Mouse (Mus musculus) ES-CJ7 (cell line): ENCODE measurements at regions not wholly inside any gene's neighbourhood (a gene's known extent, or its start where the extent isn't known, plus 50 kb on each side); places are given as distances from the start of the nearest gene placed in this dataset.

Experiments used
- DNase-seq: peaks from one replicate; pipeline ENCODE4 v3.0.0; 2011; ENCODE audit warnings: low read depth, low spot score

DNA sequence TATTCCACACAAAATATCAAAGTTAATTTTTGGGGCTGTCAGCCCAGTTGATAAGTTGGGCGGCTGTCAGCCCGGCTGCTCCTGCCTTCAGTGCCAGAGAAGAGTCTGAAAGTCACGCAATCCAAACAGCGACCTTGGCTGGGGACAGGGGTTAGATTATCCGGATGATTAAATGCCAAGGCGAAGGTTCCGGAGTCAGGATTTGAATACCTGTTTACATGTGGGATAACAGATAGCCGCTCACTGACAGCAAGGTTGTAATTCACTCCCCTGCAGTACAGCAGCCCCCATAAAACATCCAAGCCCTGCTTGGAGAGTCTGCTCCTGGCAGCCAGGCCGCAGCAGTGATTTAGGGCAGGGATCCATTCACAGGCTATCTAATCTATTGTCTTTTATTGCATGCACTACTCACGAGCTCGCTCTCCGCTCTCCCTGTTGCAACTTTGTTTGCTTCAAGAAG is 388.3 kb downstream of the Gm45692 start:
- DNase-seq: no peak

DNA sequence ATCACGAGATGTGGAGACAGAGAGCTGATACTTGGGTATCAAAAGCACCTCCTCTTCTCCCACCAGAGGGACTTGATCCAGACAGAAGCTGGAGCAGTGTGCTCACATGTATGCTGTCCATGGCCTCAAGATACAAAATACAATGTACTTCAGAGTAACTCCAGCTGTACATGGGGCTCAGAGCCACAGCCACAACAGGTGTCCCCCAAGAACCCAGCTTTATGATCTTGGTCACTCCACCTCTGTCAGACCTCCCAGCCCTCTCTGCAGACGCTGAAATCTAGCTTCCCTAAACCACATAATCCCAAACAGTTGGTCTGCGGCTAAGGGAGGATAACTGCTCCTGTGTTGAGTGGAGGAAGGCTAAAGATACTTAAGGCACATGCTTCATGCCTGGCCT is 389.9 kb downstream of the Gm45692 start:
- DNase-seq: no peak

DNA sequence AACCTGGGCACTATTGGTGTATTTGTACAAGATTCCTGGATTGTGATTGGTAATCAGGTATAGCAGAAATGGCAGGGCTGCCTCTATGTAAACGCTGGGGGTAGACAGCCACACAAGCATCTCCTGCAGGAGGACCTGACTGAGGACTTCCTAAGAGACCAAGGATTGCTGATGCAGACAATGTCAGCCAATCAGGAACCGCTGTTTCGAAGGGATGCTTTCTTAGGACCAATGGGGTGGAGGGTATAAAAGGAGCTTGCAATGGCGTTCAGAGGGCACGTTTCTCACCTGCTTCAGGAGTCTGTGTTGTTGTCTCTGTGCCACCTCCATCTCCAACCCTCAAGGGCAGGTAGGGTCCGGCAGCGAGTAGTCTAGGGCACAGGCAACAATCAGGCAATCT is 393.7 kb downstream of the Gm45692 start:
- no peak for DNase-seq

DNA sequence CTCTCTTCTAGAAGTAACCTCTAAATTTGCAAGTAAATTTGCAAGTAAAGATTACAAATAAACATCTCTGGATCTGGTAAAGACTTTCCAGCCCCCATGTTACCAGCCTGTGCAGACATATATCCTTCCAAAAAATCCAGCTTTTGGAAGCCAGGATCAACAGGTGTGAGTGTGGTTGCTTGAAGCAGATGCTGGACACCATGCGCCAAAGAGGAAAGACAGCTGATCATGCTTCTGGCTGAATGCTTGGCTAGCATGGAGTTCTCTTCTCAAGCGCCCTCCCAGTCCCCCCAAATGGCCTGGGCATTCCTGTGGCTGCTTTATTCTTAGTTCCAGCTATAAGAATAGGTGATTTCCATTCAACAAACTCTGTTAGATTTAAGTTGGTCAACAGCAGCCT is 404.9 kb downstream of the Gm45692 start:
- no peak for DNase-seq

DNA sequence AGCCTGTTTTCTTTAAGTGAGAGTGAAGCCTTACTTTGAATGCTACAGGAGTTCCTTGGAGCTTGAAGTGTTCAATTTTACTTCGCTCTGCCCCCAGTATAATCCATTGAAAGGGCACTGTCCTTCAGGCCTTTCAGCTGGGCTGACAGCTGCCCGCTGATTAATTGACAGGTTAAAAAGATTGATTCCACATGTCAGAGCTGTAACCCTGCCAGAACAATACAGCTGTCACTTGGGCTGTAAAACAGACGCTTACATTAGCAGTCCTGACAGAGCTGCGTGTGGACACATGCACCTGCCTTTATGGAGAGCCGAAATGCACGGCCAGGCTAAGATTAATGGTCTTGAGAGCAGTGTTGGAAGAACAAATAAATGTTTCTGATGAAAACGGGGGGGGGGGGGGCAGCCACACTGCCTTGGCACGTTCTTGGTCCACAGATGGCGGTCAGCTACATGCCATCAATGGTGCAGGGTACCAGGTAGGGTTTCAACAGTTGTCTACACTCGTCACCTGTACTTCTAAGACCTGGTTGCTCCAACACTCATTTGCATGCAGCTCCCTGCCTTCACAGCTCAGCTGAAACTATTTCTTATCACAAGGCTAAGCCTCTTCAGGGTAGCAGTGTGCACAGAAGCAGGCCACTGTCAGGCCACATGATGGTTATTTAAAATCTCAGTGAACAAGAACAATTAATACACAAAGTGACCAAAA is 407.3 kb downstream of the Gm45692 start:
- DNase-seq: no peak

DNA sequence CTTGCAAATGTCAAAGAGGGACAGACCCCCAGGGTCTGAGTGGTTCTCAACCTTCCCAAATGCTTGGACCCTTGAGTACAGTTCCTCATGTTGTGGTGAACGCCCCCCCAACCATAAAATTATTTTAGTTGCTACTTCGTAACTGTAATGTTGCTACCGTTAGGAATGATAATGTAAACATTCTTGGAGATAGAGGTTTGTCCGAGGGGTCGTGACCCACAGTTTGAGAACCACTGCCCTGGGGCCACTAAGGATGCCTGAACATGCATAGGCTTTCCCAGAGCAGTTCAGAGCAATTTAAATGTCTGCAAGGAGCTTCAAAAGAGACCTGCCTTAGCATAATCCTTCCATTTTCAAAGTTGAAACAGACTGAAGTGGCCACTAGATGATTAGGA is 407.8 kb downstream of the Gm45692 start:
- no peak for DNase-seq

DNA sequence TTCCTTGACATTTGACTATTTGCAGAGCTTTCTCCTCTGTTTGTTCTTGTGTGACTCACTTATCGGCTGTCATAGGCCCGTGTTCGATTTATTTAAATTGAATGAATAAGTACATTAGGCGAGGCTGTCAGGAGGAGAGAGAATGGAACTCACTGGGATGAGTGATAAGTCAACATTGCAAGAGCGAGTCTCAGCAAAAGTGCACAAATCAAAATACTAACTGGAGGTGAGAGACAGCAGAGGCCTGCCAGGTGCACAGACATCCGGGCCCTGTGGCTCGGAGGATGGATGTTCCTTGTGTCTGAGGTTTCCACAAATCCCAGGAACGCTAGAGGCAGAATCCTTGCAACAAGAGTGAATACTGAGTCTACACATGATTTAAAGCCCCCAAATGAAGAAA is 410.6 kb downstream of the Gm45692 start:
- no peak for DNase-seq

DNA sequence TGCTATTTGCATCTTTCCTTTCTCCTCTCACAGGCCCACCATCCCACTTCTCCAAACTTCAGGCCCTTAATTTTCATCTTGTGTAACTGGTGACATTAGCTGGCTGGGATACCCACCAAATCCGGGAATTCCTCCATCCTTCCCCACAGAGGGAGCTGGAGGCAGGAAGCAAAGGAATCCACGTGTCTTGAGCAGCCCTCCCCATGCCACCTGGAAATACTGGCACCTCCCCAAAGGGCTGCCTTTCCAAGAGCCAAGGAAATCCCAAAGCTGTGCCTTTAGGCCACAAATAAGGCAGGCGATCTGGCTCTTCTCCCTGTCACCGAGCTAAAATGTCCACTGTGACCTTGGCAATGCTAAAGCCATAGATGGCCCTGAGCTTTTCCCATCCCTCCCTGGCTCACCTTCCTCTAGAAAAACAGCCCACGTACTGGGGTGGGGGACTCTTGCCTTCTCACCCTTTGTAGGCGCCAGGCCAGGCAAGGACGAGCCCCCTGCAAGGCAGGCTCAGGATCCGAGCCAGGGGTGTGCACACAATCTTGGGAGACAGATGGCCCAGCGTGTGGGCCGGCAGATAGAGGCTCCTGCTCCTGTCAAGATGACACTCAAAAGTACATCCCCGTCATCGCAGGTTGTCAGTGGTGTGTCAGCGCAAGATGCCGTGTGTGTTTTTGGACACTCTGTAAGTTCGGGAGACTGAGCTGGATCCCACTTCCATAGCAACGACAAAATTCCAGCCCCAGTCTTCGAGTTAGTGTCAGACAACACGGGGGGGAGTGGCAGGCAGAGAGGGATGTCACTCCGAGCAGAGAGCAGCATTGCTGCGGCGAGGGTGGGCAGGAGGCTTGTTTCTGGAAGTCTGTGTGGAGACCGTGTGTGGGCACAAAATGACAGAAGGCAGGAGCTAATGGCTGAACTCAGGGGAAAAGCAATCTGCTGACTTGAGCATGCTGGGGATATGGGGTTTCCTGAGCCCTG is 414.4 kb downstream of the Gm45692 start:
- DNase-seq: no peak

DNA sequence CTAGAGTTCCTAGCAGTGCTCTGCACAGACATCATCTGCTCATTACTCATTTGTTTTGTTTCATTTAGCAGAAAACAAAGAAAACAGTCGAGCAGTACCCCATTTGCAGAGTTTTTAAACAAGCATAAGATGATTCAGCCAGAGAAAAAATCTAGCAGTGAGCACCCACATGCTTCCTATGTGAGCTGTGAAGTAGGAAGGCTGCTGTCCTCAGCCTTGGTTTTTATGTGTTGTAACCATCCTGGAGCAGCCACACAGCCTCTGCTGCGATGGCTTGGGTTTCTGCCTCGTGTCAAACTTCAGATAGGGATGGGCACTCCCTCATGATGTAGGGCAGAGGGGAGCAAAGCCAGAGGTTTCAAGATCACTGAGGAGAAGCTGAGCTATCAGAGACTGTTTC is 416.5 kb downstream of the Gm45692 start:
- DNase-seq: no peak

DNA sequence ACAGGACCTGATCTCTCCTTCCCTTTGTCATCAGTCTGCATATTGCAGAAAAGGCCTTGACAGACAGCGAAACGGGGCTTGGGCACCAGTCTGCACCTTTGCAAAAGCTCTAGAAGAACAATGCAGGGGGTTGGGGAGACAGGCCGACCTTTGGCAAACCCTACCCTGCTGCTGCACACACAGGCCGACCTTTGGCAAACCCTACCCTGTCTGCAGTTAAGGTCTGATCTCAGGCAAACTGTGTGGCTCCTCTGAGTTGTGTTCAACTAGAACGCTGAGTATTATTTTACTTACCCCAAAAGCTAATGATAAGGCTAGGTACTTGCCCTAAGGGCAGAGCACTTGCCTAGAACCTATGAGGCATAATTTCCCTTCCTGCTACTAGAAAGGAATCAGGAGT is 423.4 kb upstream of the Zfp703 start:
- DNase-seq: no peak

DNA sequence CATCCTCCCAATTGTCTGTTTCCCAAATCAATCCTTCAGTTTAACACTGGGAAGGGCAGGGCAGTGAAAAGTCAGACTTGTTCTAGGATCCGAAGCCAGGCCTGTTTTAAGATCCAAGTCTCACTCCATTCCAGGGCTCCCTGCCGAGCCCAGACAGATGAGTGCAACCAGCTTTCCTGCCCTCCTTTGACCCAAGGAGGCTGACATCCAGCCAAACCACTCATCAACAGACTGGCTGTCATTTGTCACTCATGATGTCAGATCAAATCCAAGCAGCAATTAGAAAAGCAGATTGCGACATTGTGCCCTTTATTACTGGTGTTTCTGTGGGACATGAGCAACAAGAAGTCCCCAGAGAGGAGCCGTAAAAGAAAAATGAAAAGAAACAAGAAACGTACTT is 417.9 kb upstream of the Zfp703 start:
- no peak for DNase-seq

DNA sequence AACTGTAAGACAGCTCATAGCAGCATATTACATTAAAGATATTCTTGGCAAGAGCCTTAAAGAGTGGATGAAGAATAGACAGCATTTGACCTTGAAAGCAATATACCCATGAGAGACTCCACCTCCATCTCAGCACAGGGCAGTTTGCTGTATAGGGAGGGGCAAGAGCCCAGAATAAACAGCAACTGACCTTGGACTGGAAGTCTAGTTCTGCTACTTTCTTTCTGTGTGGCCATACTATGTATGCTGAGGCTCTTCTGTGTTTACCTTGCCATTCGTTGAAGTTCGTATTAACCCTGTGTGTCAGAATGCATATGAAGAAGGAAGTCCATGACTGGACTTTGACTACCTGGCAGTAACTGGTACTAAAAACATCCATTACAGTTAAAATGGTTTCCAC is 414.0 kb upstream of the Zfp703 start:
- no peak for DNase-seq

DNA sequence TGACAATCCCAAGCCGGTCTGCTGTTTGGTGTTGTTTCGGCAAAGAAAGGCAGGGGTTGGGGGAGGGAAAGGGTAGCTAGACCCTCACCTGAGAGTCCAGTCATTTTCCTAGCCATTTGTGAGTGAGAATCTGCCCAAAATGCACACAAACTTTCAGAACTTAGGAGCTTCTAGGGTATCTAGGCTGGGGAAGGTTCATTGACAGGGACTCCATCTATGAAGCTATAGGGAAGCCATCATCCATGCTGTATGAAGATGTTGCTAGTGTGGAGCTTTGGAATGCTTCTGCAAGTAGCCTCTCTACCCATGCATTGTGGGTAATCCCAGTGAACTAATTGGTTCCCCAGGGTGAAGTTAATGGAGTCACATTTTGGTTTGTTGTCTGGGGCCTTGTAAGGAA is 412.9 kb upstream of the Zfp703 start:
- DNase-seq: no peak

DNA sequence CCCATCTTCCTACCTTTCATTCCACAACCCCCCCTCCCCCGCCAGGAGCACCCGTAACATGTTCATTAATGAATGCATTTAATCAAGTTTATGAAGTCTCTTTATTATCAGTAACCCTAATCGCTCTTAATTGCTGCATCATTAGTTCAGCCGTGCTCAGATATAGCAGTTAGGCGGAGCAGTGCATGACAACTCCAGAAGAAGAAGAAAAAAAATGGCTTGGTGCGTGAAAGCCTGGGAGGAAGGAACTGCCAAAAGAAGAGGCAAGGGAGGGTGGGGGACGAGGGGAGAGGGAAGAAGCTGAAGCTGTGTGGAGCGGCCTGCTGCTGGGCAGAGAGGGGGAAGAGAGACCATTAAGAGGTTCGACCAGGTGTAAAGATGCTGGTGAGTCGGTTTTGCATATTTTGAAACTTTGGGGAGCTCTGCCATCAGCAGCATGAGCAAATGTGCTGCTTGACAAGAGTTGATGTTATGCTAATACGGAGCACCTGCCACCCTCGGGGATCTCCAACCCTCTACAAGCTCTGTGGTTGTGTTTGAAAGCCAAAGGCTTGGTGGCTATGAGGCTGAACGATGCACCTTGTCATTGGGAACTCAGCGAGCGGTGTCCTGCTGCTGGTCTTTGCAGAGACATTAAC is 408.6 kb upstream of the Zfp703 start:
- no peak for DNase-seq

DNA sequence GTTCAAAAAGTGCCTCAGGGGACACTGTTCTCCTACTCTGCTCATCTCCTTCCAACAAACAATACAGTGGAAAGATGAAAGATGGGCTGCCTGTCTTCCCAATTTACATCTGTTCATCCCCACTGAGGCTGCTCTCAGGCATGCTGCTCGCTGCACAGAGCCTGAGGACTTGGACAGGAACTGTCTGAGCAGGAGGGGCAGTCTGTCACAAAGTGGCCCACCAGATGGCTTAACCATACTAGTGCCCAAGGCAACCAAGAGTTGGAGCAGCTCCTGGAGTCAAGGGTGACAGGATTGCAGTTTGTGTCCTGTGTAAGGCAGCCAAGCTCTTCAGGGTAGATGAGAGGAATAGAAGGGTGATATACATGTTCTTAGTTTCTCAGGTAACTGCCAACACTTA is 388.3 kb upstream of the Zfp703 start:
- DNase-seq: no peak

DNA sequence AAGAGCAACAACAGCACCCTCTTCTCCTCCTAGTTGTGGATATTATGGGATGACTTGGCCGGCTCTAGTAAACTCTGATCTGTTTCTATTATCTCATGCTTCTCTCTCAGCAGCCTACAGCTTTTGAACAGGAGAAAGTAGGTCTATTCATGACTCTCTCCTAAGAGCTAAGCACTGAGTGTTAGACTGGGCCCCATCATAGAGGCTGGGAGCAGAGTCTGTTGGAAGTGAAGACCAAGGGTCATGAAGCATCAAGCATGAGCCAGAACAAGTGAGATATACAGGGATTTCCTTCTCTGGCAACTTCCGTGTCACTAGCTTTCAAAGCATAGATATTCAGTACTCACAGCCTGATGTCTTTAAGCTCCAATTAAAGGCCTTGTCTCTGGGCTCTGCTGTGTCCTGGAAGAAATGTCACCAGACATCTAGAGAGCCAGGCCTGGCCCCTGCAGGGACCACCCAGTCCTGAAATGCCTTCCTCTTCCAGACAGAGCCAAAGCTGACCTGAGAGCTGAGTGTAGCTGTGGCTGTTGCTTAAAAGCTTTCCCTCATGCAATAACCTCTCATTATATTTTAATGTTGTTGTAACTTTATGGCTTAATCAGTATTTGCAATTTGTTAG is 386.4 kb upstream of the Zfp703 start:
- no peak for DNase-seq

DNA sequence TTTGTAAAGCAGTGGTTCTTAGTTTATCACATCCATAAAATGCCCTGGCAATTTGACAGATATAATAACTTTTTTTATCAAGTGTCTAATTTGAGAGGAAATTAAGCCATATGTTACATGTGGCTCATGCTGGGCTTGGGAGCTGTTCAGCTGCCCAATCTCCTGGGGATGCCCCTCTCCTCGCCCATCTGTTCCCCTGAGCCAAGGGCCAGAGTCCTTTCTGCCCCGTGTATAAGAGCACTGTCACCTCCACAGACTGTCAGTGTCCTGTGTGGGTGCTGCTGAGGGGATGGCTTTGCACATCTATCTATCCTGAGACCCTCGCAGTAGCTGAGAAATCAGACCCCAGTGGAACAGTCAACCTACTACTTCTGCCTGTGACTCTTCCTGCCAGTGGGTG is 385.9 kb upstream of the Zfp703 start:
- DNase-seq: no peak

DNA sequence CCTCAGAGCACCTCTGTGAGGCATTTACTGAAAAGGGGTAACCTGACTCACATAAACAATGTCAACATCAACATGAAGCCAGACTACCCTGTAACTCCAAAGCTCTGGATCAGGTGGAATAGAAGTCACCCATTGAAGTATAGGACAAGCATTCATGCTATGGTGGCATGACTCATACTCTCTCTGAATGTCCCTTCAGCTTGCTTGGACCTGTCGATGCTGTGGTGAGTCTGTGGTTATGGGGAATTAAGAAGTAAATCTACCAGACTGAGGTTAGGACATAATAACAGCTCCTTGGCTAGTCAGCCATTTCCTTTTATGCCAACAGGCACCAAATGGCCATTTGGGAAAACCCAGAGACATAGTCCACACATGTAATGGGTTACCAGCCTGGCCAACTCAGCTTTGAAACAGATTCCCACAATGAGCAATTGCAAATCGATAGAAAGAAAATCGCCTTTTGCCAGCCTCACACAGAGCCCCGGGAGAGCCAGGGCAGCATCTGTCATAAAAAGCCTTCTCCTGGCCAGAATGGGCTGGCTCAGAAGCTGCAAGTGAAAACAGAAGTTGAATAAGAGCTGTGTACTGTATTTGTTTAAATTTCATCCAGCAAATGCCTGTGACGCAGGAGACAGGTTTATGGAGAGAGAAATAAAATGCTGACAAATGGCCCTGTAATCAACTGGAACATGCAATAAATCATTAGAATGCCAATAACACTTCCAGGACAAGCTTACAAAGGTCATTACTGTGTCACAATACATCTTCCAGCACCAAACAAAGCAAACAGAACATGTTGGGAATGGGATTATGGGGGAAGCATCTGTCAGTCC is 383.4 kb upstream of the Zfp703 start:
- DNase-seq: no peak

DNA sequence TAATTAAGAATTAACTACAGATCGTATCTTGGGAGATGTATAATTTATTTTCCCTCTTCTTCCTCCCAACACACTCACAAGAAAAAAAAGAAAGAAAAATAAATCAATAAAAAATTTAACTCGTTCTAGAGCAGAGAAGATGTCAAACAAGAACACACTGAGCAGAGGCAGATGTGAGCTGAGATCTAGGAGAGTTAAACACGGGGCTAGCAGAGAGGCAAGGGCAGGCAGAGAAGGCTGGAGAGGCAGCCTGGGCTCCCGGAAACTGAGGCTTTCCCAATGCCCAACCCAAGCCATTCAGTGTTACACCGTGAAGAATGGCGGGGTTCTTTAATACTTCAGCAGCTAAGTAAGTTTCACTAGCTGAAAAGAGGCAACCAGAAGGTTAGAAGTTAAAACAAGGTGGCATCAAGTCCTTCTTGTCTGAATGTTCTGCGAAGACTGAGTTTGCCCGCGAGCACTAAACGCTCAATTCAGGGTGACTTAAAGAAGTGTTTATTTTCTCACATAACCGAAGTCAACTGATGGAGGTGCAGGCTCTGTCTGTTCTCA is 382.7 kb upstream of the Zfp703 start:
- no peak for DNase-seq

DNA sequence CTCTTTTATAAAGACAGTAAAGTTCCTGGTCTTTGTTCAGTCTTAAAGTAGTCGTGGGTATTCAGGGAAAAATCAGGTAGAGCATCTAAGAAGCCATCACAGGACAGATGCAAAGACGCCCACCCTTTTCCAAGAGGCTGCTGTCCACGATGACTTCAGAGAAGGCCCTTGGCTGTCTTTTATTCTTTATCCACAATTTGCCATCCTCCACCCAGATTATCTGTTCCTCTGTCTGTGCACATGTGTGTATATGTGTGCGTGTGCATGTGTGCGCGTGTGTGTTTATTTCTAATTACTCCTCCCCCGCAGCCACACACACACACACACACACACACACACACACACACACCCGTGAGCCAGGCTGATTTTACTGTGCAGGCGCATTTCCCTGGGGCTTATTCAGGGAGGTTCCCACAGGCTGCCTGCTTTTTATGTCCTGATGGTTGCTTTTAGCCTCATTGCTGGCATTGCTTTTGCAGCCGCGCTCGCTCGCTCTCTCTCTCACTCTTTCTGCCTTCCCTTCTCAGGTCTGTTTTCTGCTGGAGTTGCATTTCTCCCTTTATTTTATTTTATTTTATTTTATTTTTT is 381.6 kb upstream of the Zfp703 start:
- no peak for DNase-seq
